Mouse (Mus musculus) adrenal gland, adult 2 months (tissue): ENCODE measurements around the gene Pih1h3b. TPM values are rescaled to one million over a fixed set of nuclear protein-coding genes. Genes with fewer than 3 reads are reported as not detected.

ENCODE experiments used
- DNase-seq: peaks from one replicate; pipeline ENCODE4 v3.0.0; 2021
- long read RNA-seq: library from polyadenylated mRNA; stranded (forward); transcript quantifications from one replicate; pipeline ENCODE4 v2.0.0, GENCODE M21; 2021
- polyA plus RNA-seq: library from polyadenylated mRNA; depleted of rRNA; stranded (reverse); fragments of >200 nt; gene quantifications from 2 replicates; pipeline ENCODE4 v1.2.3, GENCODE M21; 2012; rRNA removed
- total RNA-seq, 2 experiments: library from RNA; stranded (reverse); gene quantifications; 2 replicates each; pipeline ENCODE4 v1.2.3; 2021

Gene Pih1h3b
- total RNA-seq (not detected), polyA plus RNA-seq (not detected in 2 replicates)
- long read RNA-seq, result 0 reads

DNA sequence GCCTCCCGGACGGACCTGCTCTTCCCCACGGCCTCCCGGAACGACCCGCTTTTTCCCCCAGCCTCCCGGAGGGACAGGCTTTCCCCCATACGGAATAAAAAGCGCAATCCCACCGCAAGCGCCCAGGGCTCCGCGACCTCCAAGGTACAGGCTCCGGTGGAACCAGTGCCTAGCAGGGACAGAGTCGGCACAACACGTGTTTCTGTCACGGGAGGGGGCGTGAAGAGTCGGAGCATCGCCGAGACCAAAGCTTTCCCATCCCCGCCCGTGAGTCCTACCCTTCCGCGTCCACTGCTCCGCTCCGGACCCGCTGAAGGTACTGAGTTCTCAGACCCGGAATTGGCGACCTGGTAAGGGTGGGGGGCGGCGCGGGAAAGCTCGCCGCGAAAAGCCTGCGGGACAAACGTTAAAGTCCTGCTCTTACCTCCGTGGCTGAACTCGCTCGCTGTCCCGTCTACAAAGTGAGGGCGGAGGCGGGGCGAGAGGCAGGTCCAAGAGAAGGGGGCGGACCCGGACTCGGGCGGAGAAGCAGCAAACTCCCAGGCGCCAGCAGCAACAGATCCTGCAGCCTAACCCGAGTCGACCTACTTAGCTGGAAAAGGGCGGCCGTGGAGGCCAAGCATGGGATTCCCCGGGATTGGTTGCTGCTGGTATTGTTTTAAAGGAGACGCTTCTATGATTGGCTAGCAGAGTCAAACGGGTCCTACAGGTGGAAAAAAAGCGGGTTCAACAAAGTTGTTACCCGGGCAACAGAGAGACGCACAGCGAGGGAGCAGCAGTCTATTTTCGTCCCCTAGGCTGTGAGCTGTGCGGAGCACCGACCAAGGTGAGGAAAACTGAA lies at the start of gene Pih1h3b, which contains the start of gene Nup62cl:
TSS of gene Pih1h3b (plus strand) at position 745 of the 841 bp plus-strand sequence.
TSS of gene Nup62cl (minus strand) at position 578 of the 841 bp plus-strand sequence.
- DNase-seq, result peak; percentile 86

DNA sequence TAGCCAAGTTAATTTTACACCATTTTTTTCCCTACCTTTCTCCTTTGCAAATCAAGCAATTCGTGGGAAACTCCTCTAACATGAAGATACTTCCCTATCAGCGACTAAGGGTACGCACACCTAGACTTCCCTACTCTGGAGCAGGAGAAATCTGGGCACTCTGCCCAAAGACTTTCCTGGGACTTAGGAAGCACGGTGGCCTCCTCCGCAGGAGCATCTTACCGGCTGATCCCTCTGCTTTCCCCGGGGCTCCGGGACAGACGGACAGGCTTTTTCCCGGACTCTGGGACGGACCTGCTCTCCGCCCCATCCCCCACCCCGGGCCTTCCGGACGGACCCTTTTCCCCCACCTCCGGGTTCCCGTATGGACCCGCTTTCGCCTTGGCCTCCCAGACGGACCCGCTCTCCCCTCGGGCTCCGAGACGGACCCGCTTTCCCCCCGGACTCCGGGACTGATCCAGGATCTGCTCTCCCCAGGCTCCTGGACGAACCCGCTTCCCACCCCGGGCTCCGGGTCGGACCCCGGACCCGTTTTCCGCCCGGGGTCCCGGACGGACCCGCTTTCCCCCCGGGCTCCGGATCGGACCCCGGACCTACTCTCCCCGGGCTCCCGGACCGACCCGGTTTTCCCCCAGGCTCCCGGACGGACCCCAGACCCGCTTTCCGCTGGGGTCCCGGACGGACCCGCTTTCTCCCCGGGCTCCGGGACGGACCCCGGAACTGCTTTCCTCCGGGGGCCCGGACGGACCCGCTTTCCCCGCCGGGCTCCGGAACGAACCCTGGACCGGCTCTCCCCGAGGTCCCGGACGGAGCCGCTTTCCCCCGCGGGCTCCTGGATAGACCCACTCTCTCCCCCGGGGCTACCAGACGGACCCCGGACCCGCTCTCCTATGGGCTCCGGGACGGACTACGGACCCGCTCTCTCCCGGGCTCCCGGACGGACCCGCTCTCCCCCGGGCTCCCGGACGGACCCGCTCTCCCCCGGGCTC lies 1.5 kb upstream of the Pih1h3b start:
- peak; percentile 13 for DNase-seq

DNA sequence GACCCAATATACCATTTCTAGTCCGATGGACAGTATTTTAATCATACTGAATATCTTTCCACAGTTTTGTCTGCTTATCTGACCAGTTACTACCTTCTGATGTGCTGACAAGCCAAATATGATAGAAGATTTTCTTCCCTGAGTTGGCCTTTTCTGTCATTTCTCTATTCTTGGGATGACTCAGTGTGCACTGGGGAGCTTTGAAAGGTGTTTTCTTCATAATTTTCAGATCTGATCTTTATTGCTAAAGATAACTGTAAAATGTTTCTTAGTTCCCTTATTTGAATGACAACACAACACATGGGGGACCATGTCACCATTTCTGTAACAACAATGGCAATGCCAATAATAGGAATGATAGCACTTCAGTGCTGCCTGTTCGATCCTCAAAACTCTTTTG lies 19.9 kb downstream of the Pih1h3b start:
- DNase-seq, result no peak

DNA sequence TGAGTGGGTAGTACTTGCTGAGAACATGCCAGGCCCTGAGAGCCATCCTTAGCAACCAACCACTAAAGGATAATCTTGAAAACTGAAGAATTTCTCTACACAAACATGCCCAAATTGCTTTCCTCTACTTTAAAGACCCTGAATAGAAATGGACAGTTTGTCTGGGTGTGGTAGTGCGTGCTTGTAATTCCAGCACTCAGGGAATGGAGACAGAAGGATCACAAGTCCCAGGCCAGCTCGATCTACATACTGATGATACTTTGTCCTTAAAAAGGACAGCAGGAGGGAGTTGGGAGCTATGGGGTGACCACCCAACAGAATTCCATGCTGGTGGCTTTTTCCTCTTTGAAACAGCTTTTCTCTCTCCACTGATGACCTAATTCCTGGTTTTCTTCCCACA lies 31.4 kb downstream of the Pih1h3b start:
- DNase-seq, result no peak

Other genes starting within 250 kb of the Pih1h3b start
- 10 to 100 TPM in 1 of 2 experiments, 1 to 10 TPM in 1; 6.6 to 10.9 TPM for gene Morc4, start 191.2 kb upstream of the Pih1h3b start, total RNA-seq
- 3.4 and 6.7 TPM in 2 replicates for gene Morc4, start 191.2 kb upstream of the Pih1h3b start, polyA plus RNA-seq
- 1 to 10 TPM; 6.4 to 7.7 TPM for gene Rbm41, start 64.3 kb upstream of the Pih1h3b start, total RNA-seq
- 0.08 and 0.19 TPM in 2 replicates for gene Rbm41, start 64.3 kb upstream of the Pih1h3b start, polyA plus RNA-seq
- gene Nup62cl, start 167 bp upstream of the Pih1h3b start, total RNA-seq, result 10 to 100 TPM in 1 of 2 experiments, 1 to 10 TPM in 1; 4.7 to 14.9 TPM
- gene Nup62cl, start 167 bp upstream of the Pih1h3b start, polyA plus RNA-seq, result 13.6 and 20.9 TPM in 2 replicates